Mouse (Mus musculus) kidney, adult 2 months (tissue): ENCODE measurements around the gene Akap2.

Experiments
- CTCF ChIP-seq: fragments of 200-500 bp; conservative IDR thresholded peaks from 2 replicates; pipeline ENCODE4 v1.5.1; 2011; ENCODE audit warnings: low read depth, mild to moderate bottlenecking, control low read depth, low read length, moderate library complexity, mixed read lengths; ENCODE audit not compliant: insufficient read depth, insufficient read length
- POLR2A ChIP-seq: fragments of 200-500 bp; IDR thresholded peaks from one replicate; pipeline ENCODE4 v1.6.1; 2011; ENCODE audit warnings: low read depth, low read length, control low read depth

DNA sequence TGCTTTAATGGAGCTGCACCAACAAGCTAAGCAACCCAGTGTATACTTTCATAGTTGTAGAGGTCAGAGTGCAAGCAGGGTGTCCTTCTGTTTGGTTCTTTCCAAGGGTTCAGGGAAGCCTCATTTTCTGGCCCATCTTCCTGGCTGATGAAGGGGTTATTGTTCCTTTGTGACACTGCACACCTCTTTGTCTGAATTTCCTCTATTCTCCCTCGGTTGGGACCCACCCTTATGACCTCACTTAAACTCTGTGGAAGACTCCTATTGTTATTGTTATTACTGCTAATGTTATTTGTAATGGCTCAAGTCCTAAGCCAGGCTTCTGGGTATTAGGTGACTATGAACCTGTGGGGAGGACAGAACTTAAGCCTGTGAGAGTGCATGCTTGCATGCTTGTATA is 124.5 kb downstream of the Akap2 start:
- no peak for TF ChIP-seq CTCF
- TF ChIP-seq POLR2A: no peak
